Mouse (Mus musculus): Measurements from ENCODE around the gene Ebi3.
"Not testable (repeated sequence)": the region's sequence is repeated elsewhere in the genome, so short reads cannot be mapped to it uniquely, and the experiment has no call there.

Gene Ebi3

DNA sequence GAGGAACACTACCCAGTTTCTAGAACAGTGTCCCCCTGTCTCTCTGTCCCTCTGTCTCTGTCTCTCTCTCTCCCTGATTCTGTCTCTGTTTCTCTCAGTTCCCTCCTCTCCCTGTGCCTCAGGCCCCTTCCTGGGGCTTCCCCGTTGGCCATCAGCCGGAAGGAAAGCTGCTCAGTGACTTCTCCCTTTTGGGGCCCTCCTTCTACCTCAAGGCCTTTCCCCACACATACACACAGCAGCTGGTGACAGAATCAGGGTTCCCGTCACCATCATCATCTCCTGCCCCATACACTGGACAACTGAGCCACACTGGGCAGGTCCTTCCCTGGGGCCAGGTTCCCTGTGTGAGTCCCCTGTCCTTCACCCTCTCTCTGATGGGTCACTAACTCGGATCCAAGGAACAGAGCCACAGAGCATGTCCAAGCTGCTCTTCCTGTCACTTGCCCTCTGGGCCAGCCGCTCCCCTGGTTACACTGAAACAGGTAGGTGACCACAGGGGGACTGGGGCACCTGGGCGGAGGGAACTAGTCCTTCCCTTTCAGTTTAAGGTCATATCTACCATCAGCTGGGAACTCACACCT lies at the start of gene Ebi3:
Gene Ebi3, plus strand, starts transcription at position 194 of the 581 bp plus-strand sequence.
- no peak for DNase-seq (ENCODE audit: low spot score in 2 of 2)

DNA sequence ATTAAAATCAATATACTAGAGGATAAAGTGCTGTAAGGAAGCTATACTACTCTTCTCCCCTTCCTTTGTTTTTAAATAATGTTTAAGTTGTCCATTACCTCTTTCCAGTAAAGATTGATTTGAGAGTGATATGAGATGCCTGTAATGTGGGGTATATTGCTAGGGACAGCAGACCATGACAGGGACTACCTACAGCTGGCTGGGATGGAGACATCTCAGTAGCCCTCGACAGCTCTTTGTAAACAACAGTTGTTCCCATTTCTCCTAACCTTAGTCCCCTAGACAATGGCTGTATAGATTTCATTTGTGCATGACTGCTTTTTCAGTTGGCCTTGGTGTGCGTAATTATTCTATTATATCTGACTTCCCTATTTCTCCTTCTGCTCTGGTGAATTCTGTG lies 49.4 kb upstream of the Ebi3 start:
- DNase-seq (ENCODE audit: low spot score in 2 of 2), result no peak

DNA sequence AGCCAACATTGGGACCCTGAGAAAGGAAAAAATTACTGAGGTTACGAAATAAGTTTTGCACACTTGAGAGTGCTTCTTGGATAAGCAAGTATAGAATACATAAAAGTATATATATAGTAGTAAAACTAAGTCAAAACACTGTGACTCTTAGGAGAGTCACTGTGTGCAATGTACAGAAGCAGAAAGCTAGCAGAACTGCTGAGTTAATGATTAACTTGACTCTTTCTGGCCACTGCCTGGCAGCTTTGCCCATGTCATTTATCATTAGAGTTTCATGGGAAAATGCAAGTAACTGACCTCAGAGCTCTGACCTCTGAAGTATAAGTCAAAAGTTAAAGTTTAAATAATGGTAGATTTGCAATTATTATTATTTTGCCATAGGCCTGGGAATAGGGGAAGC lies 48.8 kb upstream of the Ebi3 start:
- no peak for DNase-seq (ENCODE audit: low spot score in 2 of 2)

DNA sequence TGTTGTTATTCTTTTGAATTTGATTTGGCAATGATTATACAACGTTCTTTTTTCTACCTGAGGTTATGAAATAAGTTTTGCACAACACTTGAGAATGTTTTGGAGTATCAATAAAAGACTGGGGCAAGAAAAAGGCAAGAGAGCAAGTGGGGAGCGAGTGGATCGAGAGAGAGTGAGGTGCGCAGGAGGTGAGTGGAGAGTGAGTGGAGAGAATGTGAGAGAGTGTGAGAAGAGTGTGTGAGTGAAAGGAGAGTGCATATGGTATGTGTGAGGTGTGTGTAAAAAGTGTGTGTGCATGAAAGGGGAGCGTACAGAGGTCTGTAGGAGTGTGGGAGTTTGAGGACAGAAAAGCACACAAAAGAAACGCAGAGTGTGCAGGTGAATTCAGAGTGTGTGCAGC lies 48.3 kb upstream of the Ebi3 start:
- DNase-seq (ENCODE audit: low spot score in 2 of 2), result no peak

DNA sequence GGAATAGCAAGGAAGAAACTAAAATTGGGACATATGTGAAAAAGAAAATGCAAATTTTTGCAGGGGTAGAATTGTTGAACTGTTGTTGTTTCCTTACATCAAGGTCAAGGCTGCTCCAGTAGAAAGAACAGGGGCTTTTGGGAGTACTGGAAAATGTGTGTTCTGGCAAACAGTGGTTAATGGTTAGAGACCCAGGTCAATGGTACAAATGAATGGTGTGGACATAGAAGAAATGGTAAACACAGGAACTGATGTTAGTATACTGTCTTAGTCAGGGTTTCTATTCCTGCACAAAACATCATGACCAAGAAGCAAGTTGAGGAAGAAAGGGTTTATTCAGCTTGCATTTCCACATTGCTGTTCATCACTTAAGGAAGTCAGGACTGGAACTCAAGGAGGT lies 45.8 kb upstream of the Ebi3 start:
- no peak for DNase-seq (ENCODE audit: low spot score in 2 of 2)

DNA sequence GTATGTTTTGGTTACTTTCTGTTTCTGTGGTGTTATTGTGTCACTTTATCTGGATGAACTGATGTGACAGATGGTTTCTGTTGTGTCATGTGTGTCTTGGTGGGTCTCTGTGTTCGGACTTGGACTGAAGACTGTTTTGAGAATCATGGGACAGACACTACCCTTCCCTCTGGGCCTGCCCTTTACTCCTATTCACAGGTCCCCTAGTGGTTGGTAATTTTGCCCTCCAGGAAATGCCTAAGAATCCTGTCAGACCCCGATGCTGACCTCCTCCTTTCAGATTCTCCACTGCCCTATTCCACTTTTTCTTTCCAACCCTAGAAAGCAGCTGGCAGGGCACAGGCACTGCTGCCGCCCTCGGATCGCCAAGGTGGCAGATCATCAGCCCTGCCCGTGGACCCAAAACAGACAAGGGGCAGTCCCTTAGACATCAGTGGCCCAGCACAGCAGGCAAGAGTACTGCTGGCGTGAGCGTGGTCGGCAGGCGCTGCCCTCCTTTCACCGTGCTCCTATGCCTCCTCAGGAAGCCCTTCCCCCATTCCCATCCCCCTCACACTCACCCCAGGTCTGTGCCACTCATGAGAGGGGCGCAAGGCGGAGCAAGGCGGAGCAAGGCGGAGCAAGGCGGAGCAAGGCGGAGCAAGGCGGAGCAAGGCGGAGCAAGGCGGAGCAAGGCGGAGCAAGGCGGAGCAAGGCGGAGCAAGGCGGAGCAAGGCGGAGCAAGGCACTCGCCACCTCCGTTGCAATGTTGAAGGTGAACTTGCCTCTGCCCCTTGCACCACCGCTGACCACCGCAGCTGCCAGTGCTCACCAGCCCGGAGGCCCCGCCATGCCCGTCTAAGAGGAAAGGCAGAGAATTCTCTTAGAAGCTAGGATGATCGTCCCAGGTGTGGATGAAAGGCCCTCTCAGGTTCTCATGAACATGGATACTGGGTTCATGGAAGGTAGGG lies 20.6 kb upstream of the Ebi3 start:
- peak in 1 of 2 experiments; percentile 55 for DNase-seq (ENCODE audit: low spot score in 2 of 2)

DNA sequence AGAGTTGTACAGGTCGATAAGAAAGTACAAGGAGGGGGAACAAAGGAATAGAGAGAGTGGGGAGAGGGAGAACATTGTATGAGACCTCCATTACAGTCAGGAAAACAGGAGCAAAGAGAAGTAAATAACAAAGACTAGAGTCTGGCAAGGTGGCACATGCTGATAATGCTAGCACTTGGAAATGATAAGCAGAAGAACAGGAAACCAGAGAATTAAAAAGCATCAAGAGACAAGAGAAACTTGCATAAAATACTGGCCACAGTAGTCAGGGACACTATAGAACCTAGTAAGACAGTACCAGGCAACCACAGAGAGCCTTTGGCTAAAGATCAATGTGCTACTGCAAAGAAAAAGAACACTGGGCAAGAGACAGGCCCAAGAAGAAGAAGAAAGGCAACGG lies 19.8 kb upstream of the Ebi3 start:
- no peak for DNase-seq (ENCODE audit: low spot score in 2 of 2)

DNA sequence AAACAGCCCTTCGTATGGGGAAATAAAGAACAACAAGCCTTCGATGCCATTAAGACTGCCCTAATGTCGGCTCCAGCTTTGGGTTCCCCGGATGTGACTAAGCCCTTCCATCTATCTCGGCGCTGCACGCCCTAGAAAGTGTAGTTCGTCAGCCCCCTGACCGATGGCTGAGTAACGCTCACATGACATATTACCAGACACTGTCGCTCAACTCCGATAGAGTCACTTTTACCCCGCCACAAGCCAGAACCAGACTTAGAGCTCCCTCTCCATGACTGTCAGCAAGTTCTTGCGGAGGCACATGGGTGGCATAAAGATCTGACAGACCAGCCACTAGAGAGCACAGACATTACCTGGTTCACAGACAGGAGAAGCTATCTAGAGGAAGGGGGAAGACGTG lies 19.2 kb upstream of the Ebi3 start:
- DNase-seq (ENCODE audit: low spot score in 2 of 2), result no peak

DNA sequence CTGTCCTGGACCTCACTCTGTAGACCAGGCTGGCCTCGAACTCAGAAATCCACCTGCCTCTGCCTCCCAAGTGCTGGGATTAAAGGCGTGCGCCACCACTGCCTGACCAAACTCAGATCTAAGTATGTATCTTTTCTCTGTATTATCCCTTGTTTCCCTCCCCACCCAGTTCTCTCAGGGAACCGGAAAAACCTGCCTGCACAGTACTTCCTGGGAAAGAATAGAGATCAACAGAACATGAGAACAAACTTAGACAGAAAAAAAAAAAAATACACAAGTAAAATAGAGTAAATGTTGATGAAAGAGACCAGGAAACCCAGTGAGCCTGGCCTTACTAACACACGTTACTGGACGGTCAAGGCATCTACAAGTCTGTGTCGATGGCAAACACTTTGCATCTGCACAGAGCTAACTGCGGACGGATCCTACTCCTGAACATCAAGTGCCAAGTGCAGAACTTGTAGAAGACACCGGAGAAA lies 8.0 kb upstream of the Ebi3 start:
- not testable (repeated sequence) for DNase-seq (ENCODE audit: low spot score in 2 of 2)

DNA sequence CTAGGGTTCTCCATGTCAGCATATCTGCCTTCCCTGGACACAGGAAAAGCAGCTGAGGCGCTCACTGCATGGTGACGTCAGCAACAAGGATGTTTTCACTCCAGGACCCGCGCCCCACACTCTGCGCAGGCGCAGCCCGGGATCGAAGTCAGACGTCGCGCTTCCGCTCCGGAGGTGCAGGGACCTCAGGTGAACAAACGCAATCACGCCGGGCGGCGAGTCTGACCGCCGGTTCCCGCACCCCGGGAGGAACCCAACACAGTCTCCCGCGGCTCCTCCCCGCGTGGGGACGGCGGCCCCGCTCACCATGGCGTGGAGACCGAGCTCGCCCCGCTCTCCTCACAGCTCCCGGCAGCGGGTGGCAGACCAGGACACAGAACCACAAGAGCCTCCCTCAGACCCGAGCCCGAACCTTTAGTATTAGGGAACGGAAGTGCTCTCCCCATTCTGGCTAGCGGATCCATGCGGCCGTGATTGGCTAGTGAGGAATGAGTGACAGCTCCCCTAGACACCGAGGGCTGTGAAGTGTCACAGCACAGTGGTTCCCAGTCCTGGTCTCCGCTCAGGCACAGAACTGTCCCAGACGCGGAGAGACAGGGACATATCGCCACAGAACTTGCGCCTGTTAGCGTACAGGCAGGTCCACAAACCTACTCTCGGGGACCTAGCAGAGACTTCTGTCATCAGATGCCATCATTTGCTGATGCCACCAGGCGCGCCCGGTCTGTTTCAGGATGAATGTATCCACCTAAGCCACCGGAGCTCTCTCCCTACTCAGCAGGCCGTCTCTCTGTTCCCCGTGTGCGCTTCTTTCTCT lies 7.4 kb upstream of the Ebi3 start:
- peak; percentile 87 to 96 for DNase-seq (ENCODE audit: low spot score in 2 of 2)

DNA sequence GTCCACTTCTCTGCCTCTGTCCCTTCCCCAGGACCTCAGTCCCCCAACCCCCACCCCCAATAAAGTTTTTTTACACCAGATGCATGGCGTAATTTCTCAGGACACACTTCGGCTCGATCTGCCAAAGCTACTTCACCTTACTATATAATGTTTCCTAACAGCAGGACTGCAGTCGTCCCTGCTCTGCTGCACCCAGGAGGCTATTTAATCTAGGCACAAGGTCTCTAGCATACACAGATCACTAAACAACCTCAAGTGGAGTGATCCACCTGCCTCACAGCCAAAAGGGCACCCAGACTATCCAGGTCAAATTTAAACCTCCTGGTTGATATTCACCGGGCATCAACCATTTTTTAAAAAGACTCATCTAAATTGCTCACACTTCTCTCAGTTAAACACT lies 6.7 kb upstream of the Ebi3 start:
- DNase-seq (ENCODE audit: low spot score in 2 of 2), result no peak

DNA sequence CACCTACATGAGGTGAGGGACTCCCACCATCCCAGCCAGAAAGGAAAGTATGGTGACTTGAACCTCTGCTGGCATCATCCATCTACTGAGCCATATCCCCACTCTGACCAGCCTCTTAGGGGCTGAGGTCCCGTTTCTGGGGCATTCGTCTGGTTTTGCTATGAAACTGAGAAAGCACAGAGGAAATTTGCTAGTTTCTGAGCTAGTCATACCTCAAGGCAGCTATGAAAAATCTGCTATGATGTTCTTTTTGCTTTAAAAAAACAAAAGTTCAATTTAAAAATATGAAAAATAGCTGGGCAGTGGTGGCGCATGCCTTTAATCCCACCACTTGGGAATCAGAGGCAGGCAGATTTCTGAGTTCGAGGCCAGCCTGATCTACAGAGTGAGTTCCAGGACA lies 3.8 kb upstream of the Ebi3 start:
- DNase-seq (ENCODE audit: low spot score in 2 of 2), result no peak

DNA sequence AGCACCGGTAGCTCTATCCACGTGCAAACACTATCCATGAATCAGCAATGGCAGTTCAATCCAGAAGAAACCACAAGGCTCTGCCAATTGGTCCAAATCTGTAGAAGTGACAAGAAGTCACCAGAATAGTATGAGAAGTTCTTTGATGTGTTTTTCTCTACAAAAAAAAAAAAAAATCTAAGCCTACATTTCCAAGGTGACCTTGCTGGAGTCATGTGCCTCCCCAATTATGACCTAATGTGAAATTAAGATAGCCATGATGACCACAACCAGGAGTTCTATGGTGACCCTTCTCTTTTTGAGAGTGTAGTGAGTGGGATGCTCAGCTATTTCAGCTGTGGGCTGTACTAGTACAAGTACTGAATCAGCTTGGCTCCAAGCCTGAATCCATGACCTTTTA lies 3.0 kb upstream of the Ebi3 start, which contains the start of gene Zfp119b:
Gene Zfp119b, minus strand, starts transcription at position 101 of the 400 bp plus-strand sequence.
- DNase-seq (ENCODE audit: low spot score in 2 of 2), result no peak

DNA sequence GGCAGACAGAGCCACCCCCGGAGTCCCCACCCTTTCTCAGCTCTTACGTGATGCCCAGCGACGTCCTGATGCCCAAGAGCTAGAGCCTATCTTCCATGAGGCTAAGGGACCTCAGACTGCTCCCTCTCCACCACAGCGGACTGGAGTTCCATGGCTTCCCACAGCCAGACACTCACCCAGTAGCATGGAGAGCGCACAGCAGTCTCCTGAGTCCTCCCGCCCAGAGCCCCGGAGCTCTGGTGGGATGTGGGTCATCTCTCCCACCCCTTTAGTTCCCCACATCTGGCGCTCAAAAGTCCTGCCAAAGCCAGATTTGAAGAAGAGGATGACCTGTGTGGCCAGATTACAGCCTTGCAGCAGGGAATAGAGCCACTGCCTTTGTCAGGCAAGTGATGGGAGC lies 1.8 kb upstream of the Ebi3 start:
- no peak for DNase-seq (ENCODE audit: low spot score in 2 of 2)

DNA sequence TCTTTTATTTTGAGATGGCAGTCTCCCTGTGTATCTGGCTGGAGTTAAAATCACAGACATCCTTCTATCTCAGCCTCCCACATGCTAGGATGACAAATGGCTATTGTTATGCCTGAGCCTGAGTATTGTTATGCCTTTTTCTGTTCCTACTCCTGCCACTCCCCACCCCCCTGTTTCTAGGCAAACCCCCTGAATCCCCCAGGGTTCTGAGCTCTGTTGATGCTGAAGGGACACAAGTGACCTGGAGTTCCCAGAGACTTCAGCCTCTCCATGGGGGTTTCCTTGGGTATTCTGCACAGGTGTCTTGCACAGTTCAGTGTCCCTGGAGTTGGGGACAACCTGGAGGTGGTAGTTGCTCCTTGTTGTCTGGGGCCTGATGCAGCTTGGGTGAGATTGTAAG lies 399 bp upstream of the Ebi3 start:
- no peak for DNase-seq (ENCODE audit: low spot score in 2 of 2)

DNA sequence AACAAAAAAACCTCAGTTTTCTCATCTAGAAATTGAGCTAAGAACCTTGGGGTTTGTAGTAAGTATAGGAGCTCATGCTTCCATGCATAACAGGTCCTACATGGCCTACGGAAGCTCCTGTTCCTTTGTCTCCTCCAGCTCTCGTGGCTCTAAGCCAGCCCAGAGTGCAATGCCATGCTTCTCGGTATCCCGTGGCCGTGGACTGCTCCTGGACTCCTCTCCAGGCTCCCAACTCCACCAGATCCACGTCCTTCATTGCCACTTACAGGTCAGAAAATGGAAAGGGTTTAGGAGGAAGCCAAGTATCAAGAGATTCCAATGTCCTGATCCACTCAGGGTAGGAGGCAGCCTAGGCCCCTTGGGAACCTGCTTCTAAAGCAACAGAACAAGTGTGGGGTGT lies 1.3 kb downstream of the Ebi3 start:
- DNase-seq (ENCODE audit: low spot score in 2 of 2), result no peak

DNA sequence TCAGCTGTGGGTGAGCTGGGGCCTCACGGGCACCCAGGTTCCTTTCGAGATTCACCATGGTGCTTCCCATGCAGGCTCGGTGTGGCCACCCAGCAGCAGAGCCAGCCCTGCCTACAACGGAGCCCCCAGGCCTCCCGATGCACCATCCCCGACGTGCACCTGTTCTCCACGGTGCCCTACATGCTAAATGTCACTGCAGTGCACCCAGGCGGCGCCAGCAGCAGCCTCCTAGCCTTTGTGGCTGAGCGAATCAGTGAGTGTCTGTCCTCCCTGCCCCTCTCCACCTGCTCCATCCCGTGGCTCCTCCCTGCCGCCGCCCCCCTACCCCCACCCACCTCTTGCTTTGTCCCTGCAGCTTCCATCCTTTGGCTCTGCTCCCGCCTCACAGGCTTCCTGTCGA lies 1.8 kb downstream of the Ebi3 start:
- no peak for DNase-seq (ENCODE audit: low spot score in 2 of 2)

DNA sequence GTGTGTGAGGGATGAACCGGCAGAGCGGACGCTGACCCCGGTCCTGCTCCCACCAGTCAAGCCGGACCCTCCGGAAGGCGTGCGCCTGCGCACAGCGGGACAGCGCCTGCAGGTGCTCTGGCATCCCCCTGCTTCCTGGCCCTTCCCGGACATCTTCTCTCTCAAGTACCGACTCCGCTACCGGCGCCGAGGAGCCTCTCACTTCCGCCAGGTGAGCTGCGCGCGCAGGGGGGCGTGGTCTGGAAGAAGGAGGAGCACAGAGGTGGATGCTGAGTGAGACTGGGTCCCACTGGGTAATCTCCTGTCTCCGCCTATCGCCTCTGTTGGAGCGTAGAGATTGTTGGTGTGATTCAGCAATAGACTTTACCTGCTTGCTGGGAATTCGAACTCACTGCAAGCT lies 3.7 kb downstream of the Ebi3 start:
- DNase-seq (ENCODE audit: low spot score in 2 of 2), result peak in 1 of 2 experiments; percentile 80

DNA sequence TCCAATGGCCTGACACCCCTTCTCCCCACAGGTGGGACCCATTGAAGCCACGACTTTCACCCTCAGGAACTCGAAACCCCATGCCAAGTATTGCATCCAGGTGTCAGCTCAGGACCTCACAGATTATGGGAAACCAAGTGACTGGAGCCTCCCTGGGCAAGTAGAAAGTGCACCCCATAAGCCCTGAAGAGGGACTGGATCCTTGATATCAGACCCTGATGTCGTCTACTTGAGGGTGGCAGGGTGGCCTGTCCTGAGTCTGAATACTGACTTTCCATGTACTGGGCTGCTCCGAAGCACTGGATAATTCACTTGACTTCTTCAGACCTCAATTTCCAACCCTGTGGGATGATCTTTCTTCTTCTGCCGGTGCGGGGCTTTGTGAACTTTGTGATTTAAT lies 4.2 kb downstream of the Ebi3 start:
- DNase-seq (ENCODE audit: low spot score in 2 of 2), result no peak

DNA sequence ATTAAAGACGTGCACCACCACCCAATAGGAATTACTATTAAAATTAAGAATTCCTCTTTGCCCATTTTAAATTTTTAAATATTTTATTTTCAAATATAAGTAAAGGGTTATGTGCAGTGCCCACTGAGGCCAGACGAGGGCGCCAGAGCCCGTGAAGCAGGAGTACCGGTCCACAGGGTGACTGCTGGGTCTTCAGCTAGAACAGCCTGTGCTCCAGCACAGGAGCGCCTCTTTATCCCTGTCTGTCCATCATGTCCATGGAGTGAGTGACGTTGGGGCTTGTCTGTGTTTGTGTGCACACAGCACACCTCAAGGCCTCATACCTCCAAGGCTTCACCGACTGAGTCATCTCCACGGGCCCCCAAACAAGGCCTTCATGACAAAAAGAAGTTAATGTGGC lies 4.7 kb downstream of the Ebi3 start:
- peak in 1 of 2 experiments; percentile 71 for DNase-seq (ENCODE audit: low spot score in 2 of 2)

DNA sequence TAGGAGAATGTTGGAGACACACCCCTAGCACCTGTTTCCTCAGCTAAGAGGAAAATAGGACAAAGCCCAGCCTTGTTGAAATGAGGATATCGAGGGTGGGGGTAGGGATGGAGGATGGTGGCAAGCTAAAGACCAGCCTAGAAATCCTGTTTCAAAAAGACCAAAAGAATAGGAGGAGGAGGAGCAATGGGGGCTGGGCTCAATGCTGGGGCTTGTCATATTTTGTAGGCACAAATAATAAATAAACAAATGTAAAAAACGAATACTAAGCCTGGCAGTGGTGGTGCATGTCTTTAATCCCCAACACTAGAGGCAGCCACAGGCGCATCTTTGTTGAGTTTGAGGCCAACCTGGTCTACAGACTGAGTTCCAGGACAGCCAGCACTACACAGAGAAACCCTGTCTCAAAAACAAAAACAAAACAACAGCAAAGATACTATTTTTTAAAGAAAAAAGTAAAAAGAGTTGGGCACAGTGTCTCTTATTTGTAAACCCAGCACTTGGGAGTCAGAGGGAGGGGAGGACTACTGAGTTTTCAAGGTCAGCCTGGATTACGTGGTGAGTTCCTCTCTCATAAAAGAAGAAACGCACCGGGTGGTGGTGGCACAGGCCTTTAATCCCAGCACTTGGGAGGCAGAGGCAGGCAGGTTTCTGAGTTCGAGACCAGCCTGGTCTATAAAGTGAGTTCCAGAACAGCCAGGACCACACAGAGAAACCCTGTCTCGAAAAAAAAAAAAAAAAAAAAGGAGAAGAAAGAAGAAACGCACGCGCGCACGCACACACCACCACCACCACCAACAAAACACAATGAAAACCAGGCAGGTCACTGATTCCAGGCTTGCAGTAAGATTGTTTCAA lies 5.5 kb downstream of the Ebi3 start:
- DNase-seq (ENCODE audit: low spot score in 2 of 2), result no peak

DNA sequence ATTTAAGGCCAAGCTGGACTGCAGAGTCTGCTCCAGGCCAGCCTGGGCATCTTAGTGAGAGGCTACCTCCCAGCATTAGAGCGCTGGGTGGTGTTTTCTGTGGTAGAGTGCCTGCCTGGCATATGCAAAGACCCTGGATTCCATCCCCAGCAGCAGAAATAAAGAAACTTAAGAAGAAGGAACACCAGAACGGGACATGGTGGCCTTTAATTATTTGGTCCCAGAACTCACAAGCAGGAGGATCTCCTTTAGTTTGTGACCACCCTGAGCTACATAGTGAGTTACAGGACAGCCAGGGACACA lies 6.1 kb downstream of the Ebi3 start:
- no peak for DNase-seq (ENCODE audit: low spot score in 2 of 2)

Data from left cerebral cortex, adult 9 months (tissue).